Mouse (Mus musculus) G1E (cell line): ENCODE measurements around the gene Olfr311. TPM values are rescaled to one million over a fixed set of nuclear protein-coding genes. Genes with fewer than 3 reads are reported as not detected.
"Not testable (repeated sequence)": the region's sequence is repeated elsewhere in the genome, so short reads cannot be mapped to it uniquely, and the experiment has no call there.

Experiments used
- ATAC-seq: 2 replicates; pipeline ENCODE4 v1.8.0; 2016; ENCODE audit warnings: mild to moderate bottlenecking; ENCODE audit not compliant: insufficient number of reproducible peaks, poor library complexity, low FRiP score, severe bottlenecking; ENCODE audit errors: extremely low read depth
- DNase-seq: peaks from one replicate; pipeline ENCODE4 v3.0.0; 2012; ENCODE audit warnings: low spot score
- H3K27me3 ChIP-seq: 2 replicates; pipeline ENCODE4 v1.6.1; 2012; ENCODE audit warnings: mild to moderate bottlenecking, low read length, inconsistent platforms; ENCODE audit not compliant: insufficient read depth
- H3K36me3 ChIP-seq: replicated peaks from 2 replicates; pipeline ENCODE3; 2012; ENCODE audit warnings: mild to moderate bottlenecking, inconsistent platforms
- H3K4me1 ChIP-seq: 2 replicates; pipeline ENCODE4 v1.6.1; 2012; ENCODE audit warnings: low read depth, low read length, inconsistent platforms, mixed read lengths; ENCODE audit not compliant: insufficient read depth
- H3K4me3 ChIP-seq: 2 replicates; pipeline ENCODE4 v1.5.1; 2012; ENCODE audit warnings: low read depth, mild to moderate bottlenecking, inconsistent platforms, low read length, moderate library complexity, mixed read lengths
- H3K9me3 ChIP-seq: replicated peaks from 2 replicates; pipeline ENCODE4 v1.6.1; 2012; ENCODE audit warnings: inconsistent platforms
- CTCF ChIP-seq: IDR thresholded peaks from 2 replicates; pipeline ENCODE4 v1.5.1; 2012; ENCODE audit warnings: low read depth, low read length, inconsistent platforms, mixed read lengths
- GATA1 ChIP-seq: IDR thresholded peaks from 2 replicates; pipeline ENCODE4 v1.6.1; 2012; ENCODE audit warnings: borderline replicate concordance, low read length, inconsistent platforms, mixed read lengths
- GATA2 ChIP-seq: IDR thresholded peaks from 2 replicates; pipeline ENCODE4 v1.6.1; 2012; ENCODE audit warnings: low read depth, low read length, inconsistent platforms, borderline replicate concordance
- POLR2AphosphoS5 ChIP-seq: IDR thresholded peaks from 2 replicates; pipeline ENCODE4 v1.6.1; 2012; ENCODE audit warnings: low read depth, low read length, inconsistent platforms; ENCODE audit not compliant: insufficient replicate concordance
- TAL1 ChIP-seq: conservative IDR thresholded peaks from 2 replicates; pipeline ENCODE4 v1.6.1; 2012; ENCODE audit warnings: low read depth, low read length, inconsistent platforms, mixed read lengths
- polyA plus RNA-seq: library from polyadenylated mRNA; stranded (reverse); fragments of >175 nt; gene quantifications from 2 replicates; pipeline ENCODE4 v1.2.3, GENCODE M21; 2012
- total RNA-seq, 2 experiments: library from RNA; stranded (forward) in 1 of 2; stranded (reverse) in 1 of 2; fragments of 200-1000 nt in 1 of 2; fragments of >200 nt in 1 of 2; fragmentation: Nextera tagmentation in 1 of 2; gene quantifications; 2 replicates each; pipeline ENCODE4 v1.2.3; 2014 to 2017

Olfr311 gene
- total RNA-seq (2014; fragmentation: Nextera tagmentation) = not detected in 2 replicates
- 0.33 TPM in 1 of 2 replicates, not detected in the other for total RNA-seq (2017)
- polyA plus RNA-seq = not detected in 2 replicates

GRCm38 (mm10) chr11:58838951-58839350 is at the start of gene Olfr311:
TSS of gene Olfr311 (plus strand) at chr11:58839251.
- H3K4me3 ChIP-seq, H3K27me3 ChIP-seq, H3K4me1 ChIP-seq, H3K36me3 ChIP-seq, ATAC-seq, DNase-seq, H3K9me3 ChIP-seq: not testable (repeated sequence)

- DNase-seq (no peak), ATAC-seq (no peak)
- no peak for TF ChIP-seq GATA1
- TF ChIP-seq POLR2AphosphoS5 = no peak
- TF ChIP-seq TAL1 = no peak
- TF ChIP-seq CTCF = no peak
- TF ChIP-seq GATA2 = no peak
Measured at GRCm38 (mm10) chr11:58789532-58789931, 49.5 kb upstream of the Olfr311 start.

GRCm38 (mm10) chr11:58790053-58790452 is 49.0 kb upstream of the Olfr311 start:
- DNase-seq (no peak), ATAC-seq (no peak)
- Histone ChIP-seq H3K4me1 (0 out of 2 replicates have a peak, but pooled peaks cover 3% of the 10 kb centered on the region), H3K36me3 (no peaks in the 10 kb centered on the region), H3K27me3 (no peaks in the 10 kb centered on the region), H3K4me3 (no peak overlapping the region), H3K9me3 (no peaks in the 10 kb centered on the region)
- TF ChIP-seq GATA2 = no peak
- TF ChIP-seq GATA1 = no peak
- TF ChIP-seq TAL1 = no peak
- TF ChIP-seq CTCF = no peak
- TF ChIP-seq POLR2AphosphoS5 = no peak

More at GRCm38 (mm10) chr11:58789532-58789931, 49.5 kb upstream of the Olfr311 start:
- Histone ChIP-seq H3K9me3 (no peaks in the 10 kb centered on the region), H3K36me3 (no peaks in the 10 kb centered on the region), H3K27me3 (no peaks in the 10 kb centered on the region), H3K4me3 (no peak overlapping the region), H3K4me1 (0 out of 2 replicates have a peak, but pooled peaks cover 3% of the 10 kb centered on the region)

GRCm38 (mm10) chr11:58790646-58791045 is 48.4 kb upstream of the Olfr311 start:
- Histone ChIP-seq H3K36me3 (no peaks in the 10 kb centered on the region), H3K4me3 (no peak overlapping the region), H3K27me3 (no peaks in the 10 kb centered on the region), H3K9me3 (no peaks in the 10 kb centered on the region), H3K4me1 (0 out of 2 replicates have a peak, but pooled peaks cover 3% of the 10 kb centered on the region)
- no peak for ATAC-seq
- DNase-seq = no peak
- TF ChIP-seq GATA1 (no peak), TAL1 (no peak), POLR2AphosphoS5 (no peak), CTCF (no peak)

- 0 out of 2 replicates have a peak, but pooled peaks have one; percentile 6 for TF ChIP-seq CTCF
- TF ChIP-seq TAL1 = no peak
- no peak for TF ChIP-seq POLR2AphosphoS5
- no peak for TF ChIP-seq GATA1
- no peak for TF ChIP-seq GATA2
- DNase-seq = peak; percentile 24
- no peak for ATAC-seq
- no peaks in the 10 kb centered on the region for H3K9me3 ChIP-seq
- peaks cover 9% of the 10 kb centered on the region; the same call in 1 of the 2 replicates for H3K27me3 ChIP-seq
- no peaks in the 10 kb centered on the region for H3K4me1 ChIP-seq
- no peak overlapping the region for H3K4me3 ChIP-seq
- H3K36me3 ChIP-seq = no peaks in the 10 kb centered on the region
Measured at GRCm38 (mm10) chr11:58795856-58796255, 43.2 kb upstream of the Olfr311 start.

GRCm38 (mm10) chr11:58796850-58797249 is 42.2 kb upstream of the Olfr311 start:
- TF ChIP-seq GATA2 (no peak), TAL1 (no peak), CTCF (no peak), POLR2AphosphoS5 (no peak), GATA1 (no peak)
- no peak for ATAC-seq
- no peak for DNase-seq
- no peaks in the 10 kb centered on the region for H3K9me3 ChIP-seq
- H3K4me1 ChIP-seq = no peaks in the 10 kb centered on the region
- peaks cover 9% of the 10 kb centered on the region; the same call in 1 of the 2 replicates for H3K27me3 ChIP-seq
- no peak overlapping the region for H3K4me3 ChIP-seq
- H3K36me3 ChIP-seq = no peaks in the 10 kb centered on the region

- DNase-seq (no peak), ATAC-seq (no peak)
- Histone ChIP-seq H3K36me3 (no peaks in the 10 kb centered on the region), H3K4me3 (no peak overlapping the region), H3K27me3 (peaks cover 9% of the 10 kb centered on the region; the same call in 1 of the 2 replicates), H3K4me1 (no peaks in the 10 kb centered on the region), H3K9me3 (no peaks in the 10 kb centered on the region)
- TF ChIP-seq POLR2AphosphoS5 = no peak
- TF ChIP-seq CTCF = no peak
- no peak for TF ChIP-seq GATA1
- no peak for TF ChIP-seq GATA2
- TF ChIP-seq TAL1 = no peak
Measured at GRCm38 (mm10) chr11:58799747-58800146, 39.3 kb upstream of the Olfr311 start.
